Mouse (Mus musculus): ENCODE measurements around the gene Qrich1. TPM values are rescaled to one million over a fixed set of nuclear protein-coding genes. Genes with fewer than 3 reads are reported as not detected.

Gene Qrich1
- polyA plus RNA-seq, 1 experiment from 2014 or later = 58.1 TPM

GRCm38 (mm10) chr9:108577025-108577424 is 60.4 kb downstream of the Qrich1 start:
- Histone ChIP-seq H3K27me3 (replicated peaks; ENCODE audit: insufficient read depth, low read length) (no peaks in the 10 kb centered on the region), H3K4me3 (ENCODE audit: low read depth, low read length) (no peak overlapping the region), H3K9ac (replicated peaks; ENCODE audit: low read depth) (no peak overlapping the region), H3K36me3 (ENCODE audit: insufficient read depth, low read length) (peaks cover 5% of the 10 kb centered on the region), H3K9me3 (ENCODE audit: low read length) (no peaks in the 10 kb centered on the region), H3K27ac (ENCODE audit: low read length) (no peak overlapping the region), H3K4me2 (replicated peaks; ENCODE audit: low read depth, low read length) (peak overlapping the region; percentile 95; the same call in 1 of the 2 replicates), H3K4me1 (ENCODE audit: insufficient read depth, low read depth, low read length) (0 out of 2 replicates have a peak, but pooled peaks cover 6% of the 10 kb centered on the region)
- ATAC-seq (no peak), DNase-seq (ENCODE audit: low spot score) (no peak)
- 49% methylated on average over 6 of the region's 6 CpGs for WGBS
- TF ChIP-seq EP300 (IDR thresholded peaks at IDR 0.05) (no peak), CTCF (IDR thresholded peaks at IDR 0.05) (no peak)

GRCm38 (mm10) chr9:108577934-108578544 is 61.4 kb downstream of the Qrich1 start:
- H3K4me2 ChIP-seq (replicated peaks; ENCODE audit: low read depth, low read length) = peak overlapping the region; percentile 95
- peak overlapping the region; percentile 90 for H3K27ac ChIP-seq (ENCODE audit: low read length)
- TF ChIP-seq EP300 (IDR thresholded peaks at IDR 0.05) (no peak; the same call in 1 of the 2 replicates), CTCF (IDR thresholded peaks at IDR 0.05) (no peak)
- H3K4me3 ChIP-seq (ENCODE audit: low read depth, low read length) = peak overlapping the region; percentile 75
- DNase-seq (ENCODE audit: low spot score) (peak; percentile 74), ATAC-seq (peak; percentile 36)
- H3K4me1 ChIP-seq (ENCODE audit: insufficient read depth, low read depth, low read length) = 0 out of 2 replicates have a peak, but pooled peaks cover 6% of the 10 kb centered on the region
- WGBS = 1% methylated on average over 24 of the region's 24 CpGs
- no peaks in the 10 kb centered on the region for H3K27me3 ChIP-seq (replicated peaks; ENCODE audit: insufficient read depth, low read length)
- H3K36me3 ChIP-seq (ENCODE audit: insufficient read depth, low read length) = no peaks in the 10 kb centered on the region; the same call in 1 of the 2 replicates
- H3K9ac ChIP-seq (replicated peaks; ENCODE audit: low read depth) = peak overlapping the region; percentile 55
- no peaks in the 10 kb centered on the region for H3K9me3 ChIP-seq (ENCODE audit: low read length)

- Histone ChIP-seq H3K9ac (replicated peaks; ENCODE audit: low read depth) (peak within 1 kb of the TSS; percentile 55), H3K4me1 (ENCODE audit: insufficient read depth, low read depth, low read length) (0 out of 2 replicates have a peak, but pooled peaks cover 6% of the 10 kb centered on the region), H3K36me3 (ENCODE audit: insufficient read depth, low read length) (no peaks in the 10 kb centered on the region; the same call in 1 of the 2 replicates), H3K27me3 (replicated peaks; ENCODE audit: insufficient read depth, low read length) (no peaks in the 10 kb centered on the region), H3K4me2 (replicated peaks; ENCODE audit: low read depth, low read length) (peak within 1 kb of the TSS; percentile 95), H3K4me3 (ENCODE audit: low read depth, low read length) (peak within 1 kb of the TSS; percentile 75), H3K27ac (ENCODE audit: low read length) (peak within 1 kb of the TSS; percentile 90), H3K9me3 (ENCODE audit: low read length) (no peaks in the 10 kb centered on the region)
- peak; percentile 98 for ATAC-seq
- TF ChIP-seq CTCF (IDR thresholded peaks at IDR 0.05) (peak; percentile 9), EP300 (IDR thresholded peaks at IDR 0.05) (peak; percentile 55)
- 7% methylated on average over 49 of the region's 51 CpGs for WGBS
- peak; percentile 97 for DNase-seq (ENCODE audit: low spot score)
Measured at GRCm38 (mm10) chr9:108578545-108579343, 62.1 kb downstream of the Qrich1 start, which contains the start of gene Wdr6. Wdr6 (minus strand) TSS chr9:108578739.

- ATAC-seq (no peak), DNase-seq (ENCODE audit: low spot score) (no peak)
- Histone ChIP-seq H3K27me3 (replicated peaks; ENCODE audit: insufficient read depth, low read length) (no peaks in the 10 kb centered on the region), H3K4me1 (ENCODE audit: insufficient read depth, low read depth, low read length) (0 out of 2 replicates have a peak, but pooled peaks cover 6% of the 10 kb centered on the region), H3K9me3 (ENCODE audit: low read length) (no peaks in the 10 kb centered on the region), H3K9ac (replicated peaks; ENCODE audit: low read depth) (no peak overlapping the region), H3K4me2 (replicated peaks; ENCODE audit: low read depth, low read length) (peak overlapping the region; percentile 95), H3K4me3 (ENCODE audit: low read depth, low read length) (no peak overlapping the region), H3K27ac (ENCODE audit: low read length) (no peak overlapping the region), H3K36me3 (ENCODE audit: insufficient read depth, low read length) (no peaks in the 10 kb centered on the region; the same call in 1 of the 2 replicates)
- WGBS = 66% methylated on average over 5 of the region's 5 CpGs
- TF ChIP-seq EP300 (IDR thresholded peaks at IDR 0.05) (no peak), CTCF (IDR thresholded peaks at IDR 0.05) (no peak)
Measured at GRCm38 (mm10) chr9:108579344-108579690, 62.7 kb downstream of the Qrich1 start.

- H3K9ac ChIP-seq (replicated peaks; ENCODE audit: low read depth) = no peak overlapping the region
- peak; percentile 90 for ATAC-seq
- no peak overlapping the region for H3K4me3 ChIP-seq (ENCODE audit: low read depth, low read length)
Measured at GRCm38 (mm10) chr9:108587571-108588180, 71.1 kb downstream of the Qrich1 start.

GRCm38 (mm10) chr9:108589229-108589628 is 72.6 kb downstream of the Qrich1 start:
- DNase-seq (ENCODE audit: low spot score) (no peak), ATAC-seq (no peak)
- no peak overlapping the region for H3K27ac ChIP-seq (ENCODE audit: low read length)
- WGBS = 54% methylated on average over 5 of the region's 5 CpGs
- H3K9ac ChIP-seq (replicated peaks; ENCODE audit: low read depth) = no peak overlapping the region
- no peaks in the 10 kb centered on the region for H3K4me1 ChIP-seq (ENCODE audit: insufficient read depth, low read depth, low read length)
- no peaks in the 10 kb centered on the region for H3K36me3 ChIP-seq (ENCODE audit: insufficient read depth, low read length)
- H3K9me3 ChIP-seq (ENCODE audit: low read length) = no peaks in the 10 kb centered on the region
- no peaks in the 10 kb centered on the region for H3K27me3 ChIP-seq (replicated peaks; ENCODE audit: insufficient read depth, low read length)
- H3K4me2 ChIP-seq (replicated peaks; ENCODE audit: low read depth, low read length) = no peak overlapping the region
- no peak overlapping the region for H3K4me3 ChIP-seq (ENCODE audit: low read depth, low read length)
- TF ChIP-seq CTCF (IDR thresholded peaks at IDR 0.05) (peak; percentile 29), EP300 (IDR thresholded peaks at IDR 0.05) (no peak)

More at GRCm38 (mm10) chr9:108587571-108588180, 71.1 kb downstream of the Qrich1 start:
- Histone ChIP-seq H3K27me3 (replicated peaks; ENCODE audit: insufficient read depth, low read length) (no peaks in the 10 kb centered on the region), H3K4me1 (ENCODE audit: insufficient read depth, low read depth, low read length) (no peaks in the 10 kb centered on the region), H3K27ac (ENCODE audit: low read length) (no peak overlapping the region), H3K9me3 (ENCODE audit: low read length) (no peaks in the 10 kb centered on the region), H3K4me2 (replicated peaks; ENCODE audit: low read depth, low read length) (no peak overlapping the region), H3K36me3 (ENCODE audit: insufficient read depth, low read length) (no peaks in the 10 kb centered on the region)
- 10% methylated on average over 14 of the region's 14 CpGs for WGBS
- TF ChIP-seq CTCF (IDR thresholded peaks at IDR 0.05) (no peak), EP300 (IDR thresholded peaks at IDR 0.05) (no peak)
- DNase-seq (ENCODE audit: low spot score) = peak; percentile 65
